Mouse (Mus musculus): Measurements from ENCODE around the gene Rdh9.
"Not testable (repeated sequence)": the region's sequence is repeated elsewhere in the genome, so short reads cannot be mapped to it uniquely, and the experiment has no call there.

Gene Rdh9

GRCm38 (mm10) chr10:127755246-127755645 lies 20.9 kb upstream of the Rdh9 start:
- in situ Hi-C loops (cut with MboI; ENCODE audit: low sequenced_read_pairs), result no loop called here

GRCm38 (mm10) chr10:127755770-127756468 lies 20.3 kb upstream of the Rdh9 start:
- in situ Hi-C loops (cut with MboI; ENCODE audit: low sequenced_read_pairs), result no loop called here

GRCm38 (mm10) chr10:127759181-127760110 lies 16.7 kb upstream of the Rdh9 start, which contains the start of the genes Rdh1 and Rdh16f1:
TSS of gene Rdh1 (plus strand) at chr10:127759721.
TSS of gene Rdh16f1 (plus strand) at chr10:127759787.
- in situ Hi-C loops (cut with MboI; ENCODE audit: low sequenced_read_pairs), result no loop called here

- in situ Hi-C loops (cut with MboI; ENCODE audit: low sequenced_read_pairs), result not testable (repeated sequence)
Measured at GRCm38 (mm10) chr10:127762926-127763325, 13.3 kb upstream of the Rdh9 start.

GRCm38 (mm10) chr10:127763914-127764680 lies 12.1 kb upstream of the Rdh9 start:
- in situ Hi-C loops (cut with MboI; ENCODE audit: low sequenced_read_pairs), result no loop called here

- in situ Hi-C loops (cut with MboI; ENCODE audit: low sequenced_read_pairs), result no loop called here
Measured at GRCm38 (mm10) chr10:127766564-127766963, 9.6 kb upstream of the Rdh9 start.

GRCm38 (mm10) chr10:127782321-127782720 lies 6.1 kb downstream of the Rdh9 start:
- in situ Hi-C loops (cut with MboI; ENCODE audit: low sequenced_read_pairs), result not testable (repeated sequence)

- in situ Hi-C loops (cut with MboI; ENCODE audit: low sequenced_read_pairs), result not testable (repeated sequence)
Measured at GRCm38 (mm10) chr10:127785411-127785810, 9.2 kb downstream of the Rdh9 start.

- in situ Hi-C loops (cut with MboI; ENCODE audit: low sequenced_read_pairs), result no loop called here
Measured at GRCm38 (mm10) chr10:127799295-127799694, 23.1 kb downstream of the Rdh9 start.

- in situ Hi-C loops (cut with MboI; ENCODE audit: low sequenced_read_pairs), result no loop called here
Measured at GRCm38 (mm10) chr10:127800891-127801290, 24.7 kb downstream of the Rdh9 start, which contains the start of gene Rdh16. TSS of gene Rdh16 (plus strand) at chr10:127801152.

- in situ Hi-C loops (cut with MboI; ENCODE audit: low sequenced_read_pairs), result no loop called here
Measured at GRCm38 (mm10) chr10:127801612-127802011, 25.4 kb downstream of the Rdh9 start.

GRCm38 (mm10) chr10:127802236-127802635 lies 26.1 kb downstream of the Rdh9 start:
- in situ Hi-C loops (cut with MboI; ENCODE audit: low sequenced_read_pairs), result no loop called here

- in situ Hi-C loops (cut with MboI; ENCODE audit: low sequenced_read_pairs), result no loop called here
Measured at GRCm38 (mm10) chr10:127804416-127804815, 28.2 kb downstream of the Rdh9 start.

- in situ Hi-C loops (cut with MboI; ENCODE audit: low sequenced_read_pairs), result no loop called here
Measured at GRCm38 (mm10) chr10:127815888-127816287, 39.7 kb downstream of the Rdh9 start.

GRCm38 (mm10) chr10:127817268-127817910 lies 41.2 kb downstream of the Rdh9 start:
- in situ Hi-C loops (cut with MboI; ENCODE audit: low sequenced_read_pairs), result not testable (repeated sequence)

- in situ Hi-C loops (cut with MboI; ENCODE audit: low sequenced_read_pairs), result not testable (repeated sequence)
Measured at GRCm38 (mm10) chr10:127821806-127822205, 45.6 kb downstream of the Rdh9 start.

GRCm38 (mm10) chr10:127825386-127825785 lies 49.2 kb downstream of the Rdh9 start:
- in situ Hi-C loops (cut with MboI; ENCODE audit: low sequenced_read_pairs), result no loop called here

- in situ Hi-C loops (cut with MboI; ENCODE audit: low sequenced_read_pairs), result no loop called here
Measured at GRCm38 (mm10) chr10:127829121-127829520, 52.9 kb downstream of the Rdh9 start.

GRCm38 (mm10) chr10:127834186-127834585 lies 58.0 kb downstream of the Rdh9 start:
- in situ Hi-C loops (cut with MboI; ENCODE audit: low sequenced_read_pairs), result not testable (repeated sequence)

- in situ Hi-C loops (cut with MboI; ENCODE audit: low sequenced_read_pairs), result no loop called here
Measured at GRCm38 (mm10) chr10:127835292-127835691, 59.1 kb downstream of the Rdh9 start.
